ENCODE assay signal across 9 mouse cellular contexts in genomic region chr10:77530140-77530539, GRCm38 (mm10). TPM values are rescaled to one million over a fixed set of nuclear protein-coding genes. Genes with fewer than 3 reads are reported as not detected.
DNase-seq lines count a peak whose midpoint lies in the region; ATAC-seq and TF ChIP-seq lines count a peak whose summit lies in the region.
"Had no signal": no experiment of that assay in that cellular context is flagged by ENCODE, and none has a peak within 500 bp of the region (broad histone marks: within the 10 kb centered on the region; RNA-seq: fewer than 3 reads in every experiment).

TSS of gene Itgb2 (plus strand) at chr10:77530252.

- DNase-seq in CD4-positive helper T cell, adult 2 months (ENCODE audit: low read depth, low spot score) = peak; percentile 88
- peak; percentile 93 for DNase-seq in MEL (ENCODE audit: low read depth, low spot score)
- no peak for DNase-seq in right cerebral cortex, adult 2 months (ENCODE audit: low spot score in 2 of 2)
- DNase-seq in hindbrain, postnatal 0 days (ENCODE audit: low spot score) = no peak
- DNase-seq in frontal cortex, postnatal 25 days (ENCODE audit: low spot score in 2 of 2) = no peak

- TF ChIP-seq EP300 in MEL (IDR thresholded peaks at IDR 0.05; ENCODE audit: low read depth in 1 of 2, low read length in 2 of 2) = peak in 1 of 2 experiments; percentile 64; a peak in 2 of 4 replicates

- H3K79me2 ChIP-seq in MEL (ENCODE audit: control insufficient read depth, insufficient read depth, low read length, poor library complexity) = peaks cover 9% of the 10 kb centered on the region

- peaks cover 0 to 22% of the 10 kb centered on the region in 2 experiments; a peak in 3 of 4 replicates for H3K4me1 ChIP-seq in MEL (ENCODE audit: control insufficient read depth in 1 of 2, insufficient read depth in 2 of 2, low read length in 2 of 2)
- H3K4me1 ChIP-seq in liver, embryonic 12.5 days = peaks cover 57% of the 10 kb centered on the region
- no peaks in the 10 kb centered on the region for H3K4me1 ChIP-seq in forebrain, embryonic 12.5 days
- no peaks in the 10 kb centered on the region for H3K4me1 ChIP-seq in hindbrain, postnatal 0 days (ENCODE audit: insufficient read depth, low read length)
- H3K4me1 ChIP-seq: limb, embryonic 12.5 days had no signal

- TF ChIP-seq RAD21 in MEL (IDR thresholded peaks at IDR 0.05; ENCODE audit: low read depth, low read length) = no peak

- peak in 1 of 2 experiments; percentile 75; a peak in 2 of 4 replicates for TF ChIP-seq POLR2A in MEL (IDR thresholded peaks at IDR 0.05; ENCODE audit: control insufficient read depth in 1 of 2, insufficient read depth in 1 of 2, low read depth in 1 of 2, low read length in 2 of 2, poor library complexity in 1 of 2)

- H3K9ac ChIP-seq in MEL (ENCODE audit: control insufficient read depth, low read depth, low read length, poor library complexity, severe bottlenecking) = peak within 1 kb of the TSS; percentile 78
- H3K9ac ChIP-seq in liver, embryonic 12.5 days = peak within 1 kb of the TSS; percentile 39; the same call in 1 of the 2 replicates
- H3K9ac ChIP-seq in forebrain, embryonic 12.5 days = no peak within 1 kb of the TSS
- no peak within 1 kb of the TSS for H3K9ac ChIP-seq in hindbrain, postnatal 0 days (replicated peaks; ENCODE audit: low read length)
- H3K9ac ChIP-seq: limb, embryonic 12.5 days had no signal

- whole genome bisulfite sequencing in liver, embryonic 12.5 days (ENCODE audit: insufficient replicate concordance) = 14% methylated on average over 9 of the region's 9 CpGs
- 76% methylated on average over 9 of the region's 9 CpGs for WGBS in forebrain, embryonic 12.5 days
- 71% methylated on average over 9 of the region's 9 CpGs for WGBS in hindbrain, postnatal 0 days

- no peak for ATAC-seq in liver, embryonic 12.5 days
- peak; percentile 90 for ATAC-seq in neutrophil, adult 5-6 weeks (ENCODE audit: extremely low read depth, insufficient number of reproducible peaks, low FRiP score, poor library complexity, severe bottlenecking)
- no peak for ATAC-seq in forebrain, embryonic 12.5 days (ENCODE audit: low FRiP score)
- no peak for ATAC-seq in hindbrain, postnatal 0 days

- peaks cover 0 to 17% of the 10 kb centered on the region in 2 experiments; a peak in 2 of 4 replicates for H3K36me3 ChIP-seq in MEL (ENCODE audit: control insufficient read depth in 1 of 2, insufficient read depth in 2 of 2, low read length in 2 of 2)
- no peaks in the 10 kb centered on the region for H3K36me3 ChIP-seq in liver, embryonic 12.5 days
- H3K36me3 ChIP-seq in forebrain, embryonic 12.5 days (replicated peaks) = no peaks in the 10 kb centered on the region
- no peaks in the 10 kb centered on the region for H3K36me3 ChIP-seq in hindbrain, postnatal 0 days (ENCODE audit: insufficient read depth, low read length)
- H3K36me3 ChIP-seq: limb, embryonic 12.5 days had no signal

- no peak for TF ChIP-seq CTCF in MEL (IDR thresholded peaks at IDR 0.05 in 2 of 3, conservative IDR thresholded peaks at IDR 0.05 in 1 of 3; ENCODE audit: control insufficient read depth in 1 of 3, insufficient read depth in 1 of 3, low read depth in 2 of 3, low read length in 3 of 3, poor library complexity in 1 of 3, severe bottlenecking in 1 of 3)
- TF ChIP-seq CTCF in hindbrain, postnatal 0 days (IDR thresholded peaks at IDR 0.05; ENCODE audit: low read depth) = no peak

- no peaks in the 10 kb centered on the region for H3K27me3 ChIP-seq in MEL (ENCODE audit: control insufficient read depth in 1 of 2, insufficient read depth in 2 of 2, low read length in 2 of 2)
- H3K27me3 ChIP-seq in liver, embryonic 12.5 days (replicated peaks) = no peaks in the 10 kb centered on the region
- H3K27me3 ChIP-seq in forebrain, embryonic 12.5 days = no peaks in the 10 kb centered on the region
- H3K27me3 ChIP-seq in hindbrain, postnatal 0 days (ENCODE audit: insufficient read depth, low read length) = no peaks in the 10 kb centered on the region
- H3K27me3 ChIP-seq: limb, embryonic 12.5 days had no signal

- peak within 1 kb of the TSS; percentile 84 for H3K27ac ChIP-seq in MEL (ENCODE audit: control insufficient read depth, low read depth, low read length)
- peak within 1 kb of the TSS; percentile 68 for H3K27ac ChIP-seq in liver, embryonic 12.5 days
- H3K27ac ChIP-seq in forebrain, embryonic 12.5 days = no peak within 1 kb of the TSS
- H3K27ac ChIP-seq in hindbrain, postnatal 0 days = no peak within 1 kb of the TSS
- H3K27ac ChIP-seq: limb, embryonic 12.5 days had no signal

- peak within 1 kb of the TSS; percentile 69 to 75 for H3K4me3 ChIP-seq in MEL (ENCODE audit: control insufficient read depth in 1 of 2, insufficient read depth in 1 of 2, low read depth in 2 of 2, low read length in 2 of 2)
- peak within 1 kb of the TSS; percentile 39 for H3K4me3 ChIP-seq in liver, embryonic 12.5 days
- H3K4me3 ChIP-seq in forebrain, embryonic 12.5 days (replicated peaks) = no peak within 1 kb of the TSS
- no peak within 1 kb of the TSS for H3K4me3 ChIP-seq in hindbrain, postnatal 0 days (ENCODE audit: low read length)
- H3K4me3 ChIP-seq: limb, embryonic 12.5 days had no signal

- peak within 1 kb of the TSS; percentile 58 for H3K4me2 ChIP-seq in liver, embryonic 12.5 days
- no peak within 1 kb of the TSS for H3K4me2 ChIP-seq in forebrain, embryonic 12.5 days
- H3K4me2 ChIP-seq in hindbrain, postnatal 0 days (ENCODE audit: low read depth, low read length) = no peak within 1 kb of the TSS
- H3K4me2 ChIP-seq: limb, embryonic 12.5 days had no signal

- no peaks in the 10 kb centered on the region for H3K9me3 ChIP-seq in MEL (replicated peaks; ENCODE audit: insufficient read depth, low read length)
- H3K9me3 ChIP-seq in liver, embryonic 12.5 days (replicated peaks) = no peaks in the 10 kb centered on the region
- H3K9me3 ChIP-seq in forebrain, embryonic 12.5 days = no peaks in the 10 kb centered on the region
- no peaks in the 10 kb centered on the region for H3K9me3 ChIP-seq in hindbrain, postnatal 0 days (ENCODE audit: low read length)

TF ChIP-seq in MEL, 35 proteins besides CTCF, POLR2A, EP300 and RAD21:
- TF ChIP-seq TBP (IDR thresholded peaks at IDR 0.05; ENCODE audit: low read depth, low read length) (0 out of 2 replicates have a peak, but pooled peaks have one; percentile 62), MXI1 (IDR thresholded peaks at IDR 0.05; ENCODE audit: low read depth, low read length) (peak; percentile 99), MAZ (IDR thresholded peaks at IDR 0.05; ENCODE audit: low read depth, low read length) (peak; percentile 73; the same call in 1 of the 2 replicates), TAL1 (IDR thresholded peaks at IDR 0.05; ENCODE audit: low read length) (no peak), USF1 (IDR thresholded peaks at IDR 0.05; ENCODE audit: low read depth, low read length) (peak; percentile 56), USF2 (IDR thresholded peaks at IDR 0.05; ENCODE audit: borderline replicate concordance in 1 of 2, insufficient read depth in 1 of 2, low read depth in 1 of 2, low read length in 2 of 2) (no peak), JUND (IDR thresholded peaks at IDR 0.05; ENCODE audit: low read depth, low read length) (no peak), MAX (IDR thresholded peaks at IDR 0.05; ENCODE audit: low read length) (peak; percentile 95), POLR2AphosphoS2 (IDR thresholded peaks at IDR 0.05; ENCODE audit: low read length) (no peak), ZNF384 (IDR thresholded peaks at IDR 0.05; ENCODE audit: low read depth, low read length) (no peak), SIN3A (IDR thresholded peaks at IDR 0.05; ENCODE audit: low read length) (peak; percentile 97), MYC (IDR thresholded peaks at IDR 0.05; ENCODE audit: low read depth, low read length) (peak; percentile 97), MYB (IDR thresholded peaks at IDR 0.05; ENCODE audit: low read depth, low read length) (no peak), POLR2AphosphoS5 (IDR thresholded peaks at IDR 0.05; ENCODE audit: borderline replicate concordance, low read depth, low read length) (no peak), GABPA (IDR thresholded peaks at IDR 0.05; ENCODE audit: low read depth, low read length) (no peak), NELFE (IDR thresholded peaks at IDR 0.05; ENCODE audit: low read depth, low read length) (peak; percentile 55), CHD1 (IDR thresholded peaks at IDR 0.05; ENCODE audit: low read depth, low read length) (no peak), HCFC1 (IDR thresholded peaks at IDR 0.05; ENCODE audit: low read depth, low read length) (peak; percentile 60; the same call in 1 of the 2 replicates), TCF12 (IDR thresholded peaks at IDR 0.05; ENCODE audit: low read depth, low read length) (peak; percentile 34; the same call in 1 of the 2 replicates), ETS1 (IDR thresholded peaks at IDR 0.05; ENCODE audit: low read depth, low read length) (peak; percentile 91), ZKSCAN1 (IDR thresholded peaks at IDR 0.05; ENCODE audit: low read depth, low read length) (no peak), ELF1 (IDR thresholded peaks at IDR 0.05; ENCODE audit: low read depth, low read length) (peak; percentile 88), GATA1 (IDR thresholded peaks at IDR 0.05; ENCODE audit: low read depth, low read length) (no peak)

RNA-seq across cellular contexts. Expression of gene Itgb2, which starts in this region (rescaled TPM):
- total RNA-seq in MEL (2012; rRNA removed) = 36.7 and 36.9 TPM in 2 replicates
- 10 to 100 TPM in 1 of 2 experiments, not detected in 1; 45.8 TPM for polyA plus RNA-seq in MEL (2012; ENCODE audit: insufficient read depth in 1 of 2, insufficient read length in 2 of 2, low read depth in 1 of 2, low replicate concordance in 2 of 2, missing spikeins in 1 of 2)
- polyA plus RNA-seq in liver, embryonic 12.5 days (2016; fragmentation: Nextera tagmentation; extraction: Ambion mirVana) = 13.5 and 13.9 TPM in 2 replicates
- 452 and 473 TPM in 2 replicates for total RNA-seq in neutrophil, adult 5-6 weeks (2017)
- 0.64 and 0.74 TPM in 2 replicates for polyA plus RNA-seq in forebrain, embryonic 12.5 days (2016; fragmentation: Nextera tagmentation; extraction: Ambion mirVana)
- total RNA-seq in hindbrain, postnatal 0 days (2014; rRNA removed) = 0.68 and 1.9 TPM in 2 replicates
- 0.87 and 1.0 TPM in 2 replicates for polyA plus RNA-seq in hindbrain, postnatal 0 days (2015; fragmentation: Nextera tagmentation; extraction: Ambion mirVana)

Comparison
In these comparisons a context has a peak if more than half of its experiments do, and no peak if none do; other contexts are left out.
1. RNA of gene Itgb2 (total RNA-seq): 452 to 473 TPM in neutrophil, adult 5-6 weeks and 36.7 to 36.9 TPM in MEL; 0.68 to 1.9 TPM in hindbrain, postnatal 0 days; every median in the first group is over 10 times any median in the second.
2. RNA of gene Itgb2 (total RNA-seq): 452 to 473 TPM in neutrophil, adult 5-6 weeks; 36.7 to 36.9 TPM in MEL; every median in the first group is over 10 times any median in the second.
3. DNase-seq: peak in CD4-positive helper T cell, adult 2 months (single experiment) and MEL (single experiment); none in right cerebral cortex, adult 2 months (0 of 2), hindbrain, postnatal 0 days (single experiment) and frontal cortex, postnatal 25 days (0 of 2).
4. H3K27ac ChIP-seq: peak in MEL (single experiment) and liver, embryonic 12.5 days (single experiment); none in forebrain, embryonic 12.5 days (single experiment) and hindbrain, postnatal 0 days (single experiment).
5. H3K4me3 ChIP-seq: peak in MEL (2 of 2) and liver, embryonic 12.5 days (single experiment); none in forebrain, embryonic 12.5 days (single experiment) and hindbrain, postnatal 0 days (single experiment).
6. H3K9ac ChIP-seq: peak in MEL (single experiment) and liver, embryonic 12.5 days (single experiment); none in forebrain, embryonic 12.5 days (single experiment) and hindbrain, postnatal 0 days (single experiment).